ENCODE assay signal across 8 mouse cellular contexts in genomic region chr16:18416094-18416761, GRCm38 (mm10). TPM values are rescaled to one million over a fixed set of nuclear protein-coding genes. Genes with fewer than 3 reads are reported as not detected.
A peak's percentile ranks its signal among the peaks of the same experiment; 100 is the strongest.
DNase-seq lines count a peak whose midpoint lies in the region; ATAC-seq and TF ChIP-seq lines count a peak whose summit lies in the region.

No protein-coding gene starts in this region.

- no peaks in the 10 kb centered on the region for H3K9me3 ChIP-seq in midbrain, postnatal 0 days (ENCODE audit: low read length)
- no peaks in the 10 kb centered on the region for H3K9me3 ChIP-seq in midbrain, embryonic 10.5 days (replicated peaks)
- no peaks in the 10 kb centered on the region for H3K9me3 ChIP-seq in heart, embryonic 11.5 days (replicated peaks; ENCODE audit: control insufficient read depth, low read length)
- H3K9me3 ChIP-seq in kidney, postnatal 0 days (replicated peaks; ENCODE audit: low read length): no peaks in the 10 kb centered on the region

- no peak overlapping the region for H3ac ChIP-seq in myocyte (ENCODE audit: control insufficient read depth, insufficient read length)

- no peak overlapping the region for H3K9ac ChIP-seq in midbrain, postnatal 0 days (replicated peaks; ENCODE audit: low read length, poor library complexity, severe bottlenecking)
- no peak overlapping the region for H3K9ac ChIP-seq in heart, embryonic 11.5 days (ENCODE audit: low read depth, low read length)
- H3K9ac ChIP-seq in kidney, postnatal 0 days (ENCODE audit: low read depth, low read length): peak overlapping the region; percentile 18

- H3K4me1 ChIP-seq in midbrain, postnatal 0 days (ENCODE audit: insufficient read depth, low read length): no peaks in the 10 kb centered on the region
- peaks cover 9% of the 10 kb centered on the region for H3K4me1 ChIP-seq in midbrain, embryonic 10.5 days
- peaks cover 5% of the 10 kb centered on the region for H3K4me1 ChIP-seq in heart, embryonic 11.5 days (ENCODE audit: control insufficient read depth, insufficient read depth, low read length)
- peaks cover 23% of the 10 kb centered on the region for H3K4me1 ChIP-seq in kidney, postnatal 0 days (replicated peaks; ENCODE audit: insufficient read depth, low read length)

- WGBS in midbrain, postnatal 0 days: 77% methylated on average over 18 of the region's 18 CpGs
- 89% methylated on average over 18 of the region's 18 CpGs for WGBS in midbrain, embryonic 10.5 days
- WGBS in heart, embryonic 11.5 days (ENCODE audit: insufficient replicate concordance): 75% methylated on average over 18 of the region's 18 CpGs
- WGBS in kidney, postnatal 0 days: 35% methylated on average over 18 of the region's 18 CpGs

- ATAC-seq in midbrain, postnatal 0 days (ENCODE audit: low FRiP score): no peak
- ATAC-seq in heart, embryonic 11.5 days (replicated peaks; ENCODE audit: insufficient number of reproducible peaks, low FRiP score, low TSS enrichment): no peak
- ATAC-seq in kidney, postnatal 0 days (replicated peaks; ENCODE audit: low FRiP score, low read depth): peak; percentile 36

- no peak overlapping the region for H3K4me3 ChIP-seq in midbrain, postnatal 0 days (ENCODE audit: low read depth, low read length)
- H3K4me3 ChIP-seq in midbrain, embryonic 10.5 days: no peak overlapping the region
- H3K4me3 ChIP-seq in heart, embryonic 11.5 days (ENCODE audit: low read depth, low read length): no peak overlapping the region
- no peak overlapping the region for H3K4me3 ChIP-seq in kidney, postnatal 0 days (replicated peaks; ENCODE audit: low read depth, low read length)
- no peak overlapping the region for H3K4me3 ChIP-seq in myocyte

- TF ChIP-seq POLR2A in myocyte (IDR thresholded peaks at IDR 0.05; ENCODE audit: insufficient read length, low read depth): no peak

- H3K4me2 ChIP-seq in midbrain, postnatal 0 days (ENCODE audit: low read depth, low read length, poor library complexity, severe bottlenecking): no peak overlapping the region
- no peak overlapping the region for H3K4me2 ChIP-seq in heart, embryonic 11.5 days
- peak overlapping the region; percentile 19; the same call in 1 of the 2 replicates for H3K4me2 ChIP-seq in kidney, postnatal 0 days (ENCODE audit: low read length)
- H3K4me2 ChIP-seq in myocyte (ENCODE audit: low read depth): peak overlapping the region; percentile 71

- no peaks in the 10 kb centered on the region for H3K27me3 ChIP-seq in midbrain, postnatal 0 days (ENCODE audit: insufficient read depth, low read length)
- H3K27me3 ChIP-seq in midbrain, embryonic 10.5 days (ENCODE audit: low read depth, poor library complexity, severe bottlenecking): no peaks in the 10 kb centered on the region
- H3K27me3 ChIP-seq in heart, embryonic 11.5 days (ENCODE audit: control insufficient read depth, insufficient read depth, low read length): no peaks in the 10 kb centered on the region
- H3K27me3 ChIP-seq in kidney, postnatal 0 days (ENCODE audit: insufficient read depth, low read length): no peaks in the 10 kb centered on the region
- H3K27me3 ChIP-seq in myocyte (ENCODE audit: control insufficient read depth, insufficient read depth, insufficient read length): no peaks in the 10 kb centered on the region

- H3K79me2 ChIP-seq in myocyte (ENCODE audit: control insufficient read depth, insufficient read depth): peaks cover 14% of the 10 kb centered on the region

- H3K36me3 ChIP-seq in midbrain, postnatal 0 days (ENCODE audit: insufficient read depth, low read length): peaks cover 9% of the 10 kb centered on the region
- peaks cover 58% of the 10 kb centered on the region for H3K36me3 ChIP-seq in midbrain, embryonic 10.5 days
- H3K36me3 ChIP-seq in heart, embryonic 11.5 days (ENCODE audit: control insufficient read depth, insufficient read depth, low read length): peaks cover 11% of the 10 kb centered on the region
- H3K36me3 ChIP-seq in kidney, postnatal 0 days (ENCODE audit: insufficient read depth, low read length): 0 out of 2 replicates have a peak, but pooled peaks cover 5% of the 10 kb centered on the region
- peaks cover 6% of the 10 kb centered on the region for H3K36me3 ChIP-seq in myocyte (ENCODE audit: control insufficient read depth, insufficient read depth)

- peak overlapping the region; percentile 39 for H3K27ac ChIP-seq in midbrain, postnatal 0 days (ENCODE audit: low read depth, low read length)
- H3K27ac ChIP-seq in midbrain, embryonic 10.5 days (replicated peaks): no peak overlapping the region
- peak overlapping the region; percentile 23 for H3K27ac ChIP-seq in heart, embryonic 11.5 days (ENCODE audit: low read depth, low read length)
- H3K27ac ChIP-seq in kidney, postnatal 0 days: peak overlapping the region; percentile 89

- no peak for DNase-seq in midbrain, postnatal 0 days (ENCODE audit: low spot score)
- DNase-seq in midbrain, embryonic 10.5 days (ENCODE audit: low spot score): no peak
- peak; percentile 69 for DNase-seq in adrenal gland, postnatal 10 days
- DNase-seq in kidney, postnatal 0 days (ENCODE audit: low spot score): peak; percentile 84
- no peak for DNase-seq in embryo, embryonic 9.5 days (ENCODE audit: extremely low spot score)
- DNase-seq in embryo, embryonic 10.5 days (ENCODE audit: low spot score): no peak

- no peak for TF ChIP-seq CTCF in midbrain, postnatal 0 days (IDR thresholded peaks at IDR 0.05)
- TF ChIP-seq CTCF in kidney, postnatal 0 days (IDR thresholded peaks at IDR 0.05; ENCODE audit: low read depth): no peak

TF ChIP-seq in myocyte, 11 proteins besides CTCF, POLR2A, EP300 and RAD21:
- TF ChIP-seq CEBPB (IDR thresholded peaks at IDR 0.05; ENCODE audit: insufficient read depth, poor library complexity, severe bottlenecking) (peak; percentile 94), POLR2AphosphoS2 (IDR thresholded peaks at IDR 0.05; ENCODE audit: insufficient read length, low read depth) (no peak)

RNA-seq across cellular contexts. Expression of gene Txnrd2, which starts 10.0 kb away (rescaled TPM):
- 13.3 and 22.9 TPM in 2 replicates for total RNA-seq in midbrain, postnatal 0 days (2014; rRNA removed)
- polyA plus RNA-seq in midbrain, postnatal 0 days (2015; fragmentation: Nextera tagmentation; extraction: Ambion mirVana): 38.3 and 42.6 TPM in 2 replicates
- polyA plus RNA-seq in midbrain, embryonic 10.5 days (2016; fragmentation: Nextera tagmentation; extraction: Ambion mirVana): 30.6 and 30.7 TPM in 2 replicates
- total RNA-seq in adrenal gland, postnatal 10 days (2021): 10 to 100 TPM; 61.5 to 62.8 TPM
- polyA plus RNA-seq in heart, embryonic 11.5 days (2014; fragmentation: Nextera tagmentation; extraction: Ambion mirVana): 32.6 and 32.8 TPM in 2 replicates
- 29.8 and 30.6 TPM in 2 replicates for polyA plus RNA-seq in kidney, postnatal 0 days (2015; fragmentation: Nextera tagmentation; extraction: Ambion mirVana)
- polyA plus RNA-seq in myocyte (2012; fragmentation: generic; extraction: Trizol): 21.3 TPM

RNA-seq across cellular contexts. Expression of gene Comt, which starts 10.4 kb away (rescaled TPM):
- total RNA-seq in midbrain, postnatal 0 days (2014; rRNA removed): 62.3 and 74.6 TPM in 2 replicates
- polyA plus RNA-seq in midbrain, postnatal 0 days (2015; fragmentation: Nextera tagmentation; extraction: Ambion mirVana): 95.0 and 103 TPM in 2 replicates
- 62.0 and 66.0 TPM in 2 replicates for polyA plus RNA-seq in midbrain, embryonic 10.5 days (2016; fragmentation: Nextera tagmentation; extraction: Ambion mirVana)
- total RNA-seq in adrenal gland, postnatal 10 days (2021): 100 to 1,000 TPM; 131 to 148 TPM
- polyA plus RNA-seq in heart, embryonic 11.5 days (2014; fragmentation: Nextera tagmentation; extraction: Ambion mirVana): 90.1 and 96.5 TPM in 2 replicates
- polyA plus RNA-seq in kidney, postnatal 0 days (2015; fragmentation: Nextera tagmentation; extraction: Ambion mirVana): 107 and 123 TPM in 2 replicates
- 93.6 TPM for polyA plus RNA-seq in myocyte (2012; fragmentation: generic; extraction: Trizol)

Comparison
In these comparisons a context has a peak if more than half of its experiments do, and no peak if none do; other contexts are left out.
1. DNase-seq: peak in adrenal gland, postnatal 10 days (single experiment) and kidney, postnatal 0 days (single experiment); none in midbrain, postnatal 0 days (single experiment), midbrain, embryonic 10.5 days (single experiment), embryo, embryonic 9.5 days (single experiment) and embryo, embryonic 10.5 days (single experiment).
2. H3K4me2 ChIP-seq: peak in kidney, postnatal 0 days (single experiment) and myocyte (single experiment); none in midbrain, postnatal 0 days (single experiment) and heart, embryonic 11.5 days (single experiment).